Mouse (Mus musculus): ENCODE results near the gene Dlgap1. TPM values are rescaled to one million over a fixed set of nuclear protein-coding genes. Genes with fewer than 3 reads are reported as not detected.

Dlgap1 gene
- polyA plus RNA-seq, 1 experiment, result 310 TPM

- no peak overlapping the region for H3K4me3 ChIP-seq (ENCODE audit: insufficient read depth, low read length)
- H3K4me1 ChIP-seq (ENCODE audit: control insufficient read depth, insufficient read depth, low read length), result peaks cover 3% of the 10 kb centered on the region
- no peak for TF ChIP-seq CTCF (IDR thresholded peaks at IDR 0.05; ENCODE audit: extremely low read depth, insufficient read depth, low read length)
- TF ChIP-seq POLR2A (IDR thresholded peaks at IDR 0.05; ENCODE audit: extremely low read depth, insufficient read depth, low read length), result no peak
- peak overlapping the region; percentile 46; the same call in 1 of the 2 replicates for H3K27ac ChIP-seq (ENCODE audit: insufficient read depth, low read length)
Observed at GRCm38 (mm10) chr17:70316327-70316726, 347.5 kb downstream of the Dlgap1 start.

- H3K4me3 ChIP-seq (ENCODE audit: insufficient read depth, low read length), result no peak overlapping the region
- TF ChIP-seq POLR2A (IDR thresholded peaks at IDR 0.05; ENCODE audit: extremely low read depth, insufficient read depth, low read length) (no peak), CTCF (IDR thresholded peaks at IDR 0.05; ENCODE audit: extremely low read depth, insufficient read depth, low read length) (no peak)
Observed at GRCm38 (mm10) chr17:70317779-70318178, 348.9 kb downstream of the Dlgap1 start.

GRCm38 (mm10) chr17:70321976-70322375, 353.1 kb downstream of the Dlgap1 start:
- Histone ChIP-seq H3K27ac (ENCODE audit: insufficient read depth, low read length) (no peak overlapping the region), H3K4me3 (ENCODE audit: insufficient read depth, low read length) (no peak overlapping the region), H3K4me1 (ENCODE audit: control insufficient read depth, insufficient read depth, low read length) (peaks cover 1% of the 10 kb centered on the region; the same call in 1 of the 2 replicates)
- TF ChIP-seq POLR2A (IDR thresholded peaks at IDR 0.05; ENCODE audit: extremely low read depth, insufficient read depth, low read length), result no peak
- no peak for TF ChIP-seq CTCF (IDR thresholded peaks at IDR 0.05; ENCODE audit: extremely low read depth, insufficient read depth, low read length)

More at GRCm38 (mm10) chr17:70317779-70318178, 348.9 kb downstream of the Dlgap1 start:
- Histone ChIP-seq H3K27ac (ENCODE audit: insufficient read depth, low read length) (no peak overlapping the region), H3K4me1 (ENCODE audit: control insufficient read depth, insufficient read depth, low read length) (peaks cover 3% of the 10 kb centered on the region)

- no peak overlapping the region for H3K4me3 ChIP-seq (ENCODE audit: insufficient read depth, low read length)
- no peak overlapping the region for H3K27ac ChIP-seq (ENCODE audit: insufficient read depth, low read length)
- H3K4me1 ChIP-seq (ENCODE audit: control insufficient read depth, insufficient read depth, low read length), result peaks cover 6% of the 10 kb centered on the region; the same call in 1 of the 2 replicates
- TF ChIP-seq CTCF (IDR thresholded peaks at IDR 0.05; ENCODE audit: extremely low read depth, insufficient read depth, low read length) (no peak), POLR2A (IDR thresholded peaks at IDR 0.05; ENCODE audit: extremely low read depth, insufficient read depth, low read length) (no peak)
Observed at GRCm38 (mm10) chr17:70333440-70333839, 364.6 kb downstream of the Dlgap1 start.

GRCm38 (mm10) chr17:70334171-70334570, 365.3 kb downstream of the Dlgap1 start:
- H3K4me1 ChIP-seq (ENCODE audit: control insufficient read depth, insufficient read depth, low read length), result peaks cover 6% of the 10 kb centered on the region; the same call in 1 of the 2 replicates
- no peak overlapping the region for H3K4me3 ChIP-seq (ENCODE audit: insufficient read depth, low read length)
- no peak for TF ChIP-seq POLR2A (IDR thresholded peaks at IDR 0.05; ENCODE audit: extremely low read depth, insufficient read depth, low read length)
- no peak for TF ChIP-seq CTCF (IDR thresholded peaks at IDR 0.05; ENCODE audit: extremely low read depth, insufficient read depth, low read length)
- no peak overlapping the region for H3K27ac ChIP-seq (ENCODE audit: insufficient read depth, low read length)

- no peaks in the 10 kb centered on the region for H3K4me1 ChIP-seq (ENCODE audit: control insufficient read depth, insufficient read depth, low read length)
- no peak overlapping the region for H3K27ac ChIP-seq (ENCODE audit: insufficient read depth, low read length)
- TF ChIP-seq CTCF (IDR thresholded peaks at IDR 0.05; ENCODE audit: extremely low read depth, insufficient read depth, low read length), result no peak
- no peak for TF ChIP-seq POLR2A (IDR thresholded peaks at IDR 0.05; ENCODE audit: extremely low read depth, insufficient read depth, low read length)
- no peak overlapping the region for H3K4me3 ChIP-seq (ENCODE audit: insufficient read depth, low read length)
Observed at GRCm38 (mm10) chr17:70339821-70340220, 370.9 kb downstream of the Dlgap1 start.

- Histone ChIP-seq H3K4me3 (ENCODE audit: insufficient read depth, low read length) (no peak overlapping the region), H3K27ac (ENCODE audit: insufficient read depth, low read length) (no peak overlapping the region), H3K4me1 (ENCODE audit: control insufficient read depth, insufficient read depth, low read length) (no peaks in the 10 kb centered on the region)
- TF ChIP-seq POLR2A (IDR thresholded peaks at IDR 0.05; ENCODE audit: extremely low read depth, insufficient read depth, low read length), result no peak
- TF ChIP-seq CTCF (IDR thresholded peaks at IDR 0.05; ENCODE audit: extremely low read depth, insufficient read depth, low read length), result no peak
Observed at GRCm38 (mm10) chr17:70341230-70341629, 372.4 kb downstream of the Dlgap1 start.

GRCm38 (mm10) chr17:70341920-70342319, 373.0 kb downstream of the Dlgap1 start:
- no peak overlapping the region for H3K4me3 ChIP-seq (ENCODE audit: insufficient read depth, low read length)
- H3K27ac ChIP-seq (ENCODE audit: insufficient read depth, low read length), result no peak overlapping the region
- no peaks in the 10 kb centered on the region for H3K4me1 ChIP-seq (ENCODE audit: control insufficient read depth, insufficient read depth, low read length)
- no peak for TF ChIP-seq POLR2A (IDR thresholded peaks at IDR 0.05; ENCODE audit: extremely low read depth, insufficient read depth, low read length)
- TF ChIP-seq CTCF (IDR thresholded peaks at IDR 0.05; ENCODE audit: extremely low read depth, insufficient read depth, low read length), result peak; percentile 63

GRCm38 (mm10) chr17:70347403-70347802, 378.5 kb downstream of the Dlgap1 start:
- TF ChIP-seq CTCF (IDR thresholded peaks at IDR 0.05; ENCODE audit: extremely low read depth, insufficient read depth, low read length) (no peak), POLR2A (IDR thresholded peaks at IDR 0.05; ENCODE audit: extremely low read depth, insufficient read depth, low read length) (no peak)
- H3K27ac ChIP-seq (ENCODE audit: insufficient read depth, low read length), result no peak overlapping the region
- H3K4me1 ChIP-seq (ENCODE audit: control insufficient read depth, insufficient read depth, low read length), result no peaks in the 10 kb centered on the region
- H3K4me3 ChIP-seq (ENCODE audit: insufficient read depth, low read length), result no peak overlapping the region

- Histone ChIP-seq H3K27ac (ENCODE audit: insufficient read depth, low read length) (no peak overlapping the region), H3K4me3 (ENCODE audit: insufficient read depth, low read length) (no peak overlapping the region), H3K4me1 (ENCODE audit: control insufficient read depth, insufficient read depth, low read length) (no peaks in the 10 kb centered on the region; the same call in 1 of the 2 replicates)
- TF ChIP-seq CTCF (IDR thresholded peaks at IDR 0.05; ENCODE audit: extremely low read depth, insufficient read depth, low read length), result no peak
- TF ChIP-seq POLR2A (IDR thresholded peaks at IDR 0.05; ENCODE audit: extremely low read depth, insufficient read depth, low read length), result no peak
Observed at GRCm38 (mm10) chr17:70363561-70363960, 394.7 kb downstream of the Dlgap1 start.
